Mouse (Mus musculus): ENCODE data around the gene Suv39h2. TPM values are rescaled to one million over a fixed set of nuclear protein-coding genes. Genes with fewer than 3 reads are reported as not detected.

Gene Suv39h2
- polyA plus RNA-seq (2016; fragmentation: Nextera tagmentation; extraction: Ambion mirVana): 34.2 and 37.9 TPM in 2 replicates

DNA sequence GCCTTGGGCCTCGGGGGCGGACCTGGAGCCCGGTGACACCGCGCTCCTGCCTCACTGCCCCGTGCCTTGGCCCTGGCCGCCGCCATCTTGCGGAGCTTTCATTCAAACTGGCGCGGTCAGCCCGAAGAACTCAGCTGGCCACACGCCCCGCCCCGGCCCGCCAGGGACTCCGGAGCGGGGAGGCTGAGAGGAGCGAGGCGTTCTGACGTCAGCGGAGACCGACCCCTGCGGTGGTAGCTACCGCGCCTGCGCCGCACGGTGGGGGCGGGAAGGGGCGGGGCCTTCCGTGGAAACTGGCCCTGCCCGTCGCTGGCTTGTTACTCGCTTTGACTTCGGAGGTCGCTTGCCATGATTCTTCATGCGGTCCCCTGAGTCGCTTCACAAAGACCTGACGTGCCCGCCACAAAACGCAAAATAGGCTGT is at the start of gene Suv39h2:
Gene Suv39h2 (minus strand): TSS at position 171 of the 423 bp plus-strand sequence.
- H3K27ac ChIP-seq: peak within 1 kb of the TSS; percentile 94
- H3K36me3 ChIP-seq: peaks cover 6% of the 10 kb centered on the region; the same call in 1 of the 2 replicates
- H3K4me1 ChIP-seq (replicated peaks): peaks cover 16% of the 10 kb centered on the region
- H3K9me3 ChIP-seq: no peaks in the 10 kb centered on the region
- peak within 1 kb of the TSS; percentile 68 for H3K4me2 ChIP-seq
- peak; percentile 97 for ATAC-seq (ENCODE audit: insufficient number of reproducible peaks, insufficient read depth, low FRiP score, low TSS enrichment, low read depth)
- no peaks in the 10 kb centered on the region for H3K27me3 ChIP-seq
- H3K9ac ChIP-seq (replicated peaks): peak within 1 kb of the TSS; percentile 82
- WGBS: under 1% methylated on average over 42 of the region's 42 CpGs
- peak within 1 kb of the TSS; percentile 93 for H3K4me3 ChIP-seq (replicated peaks)

DNA sequence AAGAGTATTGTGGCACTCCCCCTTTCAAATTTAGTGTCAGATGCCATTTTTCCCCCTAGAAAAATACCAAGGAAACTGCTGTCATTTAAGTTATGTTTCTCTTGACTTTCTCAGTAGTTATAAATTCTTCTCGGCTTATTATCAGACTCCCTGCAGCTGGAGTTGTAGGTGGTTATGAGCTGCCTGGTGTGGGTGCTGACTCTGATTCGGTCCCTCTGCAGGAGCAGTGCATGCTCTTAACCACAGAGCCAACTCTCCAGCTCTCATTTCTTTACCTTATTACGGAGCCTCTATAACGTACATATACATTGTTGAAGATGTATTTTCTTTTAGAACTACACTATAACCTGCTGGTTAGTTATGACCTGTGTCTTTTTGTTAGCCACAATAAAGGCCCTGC is 47.7 kb upstream of the Suv39h2 start:
- H3K9me3 ChIP-seq: no peaks in the 10 kb centered on the region
- no peaks in the 10 kb centered on the region for H3K4me1 ChIP-seq (replicated peaks)
- H3K36me3 ChIP-seq: no peaks in the 10 kb centered on the region
- H3K4me2 ChIP-seq: no peak overlapping the region
- no peaks in the 10 kb centered on the region for H3K27me3 ChIP-seq
- H3K9ac ChIP-seq (replicated peaks): no peak overlapping the region
- H3K27ac ChIP-seq: no peak overlapping the region
- no peak for ATAC-seq (ENCODE audit: insufficient number of reproducible peaks, insufficient read depth, low FRiP score, low TSS enrichment, low read depth)
- 85% methylated on average over 4 of the region's 4 CpGs for WGBS
- H3K4me3 ChIP-seq (replicated peaks): no peak overlapping the region

DNA sequence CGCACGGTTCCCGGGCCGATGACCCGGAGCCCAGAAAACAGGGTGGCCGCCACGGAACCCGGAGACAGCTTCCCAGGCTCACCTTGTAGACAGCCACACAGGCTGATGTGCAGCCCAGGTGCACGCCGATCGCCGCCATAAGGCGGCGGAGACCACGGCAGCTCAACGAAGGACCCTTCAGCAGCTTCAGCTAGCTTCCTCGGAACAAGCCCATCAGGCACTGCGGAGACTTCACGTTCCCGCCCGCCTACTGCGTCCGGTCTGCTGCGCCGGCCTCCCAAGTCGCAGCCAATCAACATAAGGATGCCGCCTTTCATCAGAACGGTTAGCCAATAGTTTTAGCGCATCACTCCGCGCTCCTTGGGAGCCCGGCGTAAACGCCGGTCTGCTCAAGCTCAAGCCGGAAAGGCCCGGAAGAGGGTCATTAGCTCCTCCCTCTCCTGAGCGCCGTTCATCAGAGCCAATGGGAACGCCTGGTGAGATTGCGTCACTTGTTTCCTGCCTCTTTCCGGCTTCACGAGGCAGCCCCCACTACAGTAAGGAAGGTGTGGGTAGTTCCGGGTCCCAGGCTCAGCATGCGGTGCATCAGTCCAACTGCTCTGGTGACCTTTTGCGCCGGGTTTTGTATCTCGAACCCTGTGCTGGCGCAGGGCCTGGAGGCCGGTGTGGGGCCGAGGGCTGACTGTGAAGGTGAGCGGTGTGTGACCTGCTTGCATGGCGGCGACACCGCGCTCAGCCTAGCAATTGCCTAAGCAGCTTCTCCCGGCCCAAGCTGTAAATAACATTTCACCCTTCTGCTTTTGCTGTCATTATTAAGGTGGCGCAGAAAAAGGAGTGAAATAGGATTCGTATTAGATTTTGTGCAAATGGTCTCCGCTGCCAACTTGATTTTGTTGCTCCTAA is 38.0 kb upstream of the Suv39h2 start, which contains the start of the genes Gm45902, Hspa14 and Cdnf:
Gene Gm45902 (minus strand): TSS at position 239 of the 903 bp plus-strand sequence.
Gene Hspa14 (minus strand): TSS at position 263 of the 903 bp plus-strand sequence.
Gene Cdnf (plus strand): TSS at position 479 of the 903 bp plus-strand sequence.
- WGBS: under 1% methylated on average over 60 of the region's 60 CpGs
- Histone ChIP-seq H3K9me3 (no peaks in the 10 kb centered on the region), H3K36me3 (peaks cover 32% of the 10 kb centered on the region), H3K27me3 (no peaks in the 10 kb centered on the region), H3K4me1 (replicated peaks) (peaks cover 8% of the 10 kb centered on the region), H3K4me3 (replicated peaks) (peak within 1 kb of the TSS; percentile 83), H3K27ac (peak within 1 kb of the TSS; percentile 87), H3K9ac (replicated peaks) (peak within 1 kb of the TSS; percentile 87), H3K4me2 (peak within 1 kb of the TSS; percentile 88)
- ATAC-seq (ENCODE audit: insufficient number of reproducible peaks, insufficient read depth, low FRiP score, low TSS enrichment, low read depth): peak; percentile 100

DNA sequence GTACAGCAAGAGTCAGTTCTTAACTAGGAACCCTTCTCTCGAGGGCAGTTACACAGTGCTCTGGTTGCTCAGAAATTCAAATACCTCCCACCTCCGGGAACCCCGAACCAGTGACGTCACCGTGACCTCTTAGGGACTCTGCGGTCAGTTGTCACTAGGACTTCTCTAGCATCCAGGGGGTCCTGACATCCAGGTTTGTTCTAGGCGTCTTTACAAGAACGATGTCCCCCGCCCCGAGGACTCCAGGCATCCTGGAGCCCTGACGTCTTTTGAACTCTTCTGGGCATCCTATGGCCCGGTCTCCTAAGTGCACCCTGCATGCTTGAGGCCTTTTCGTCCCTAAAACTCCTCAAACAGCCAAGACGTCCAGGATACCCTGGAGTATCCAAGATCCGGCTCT is 37.2 kb upstream of the Suv39h2 start:
- under 1% methylated on average over 15 of the region's 15 CpGs for WGBS
- H3K4me1 ChIP-seq (replicated peaks): peaks cover 8% of the 10 kb centered on the region
- ATAC-seq (ENCODE audit: insufficient number of reproducible peaks, insufficient read depth, low FRiP score, low TSS enrichment, low read depth): no peak
- H3K36me3 ChIP-seq: peaks cover 39% of the 10 kb centered on the region
- no peaks in the 10 kb centered on the region for H3K27me3 ChIP-seq
- no peaks in the 10 kb centered on the region for H3K9me3 ChIP-seq
- H3K4me2 ChIP-seq: peak overlapping the region; percentile 88
- peak overlapping the region; percentile 87 for H3K9ac ChIP-seq (replicated peaks)
- H3K27ac ChIP-seq: peak overlapping the region; percentile 87
- peak overlapping the region; percentile 83 for H3K4me3 ChIP-seq (replicated peaks)

DNA sequence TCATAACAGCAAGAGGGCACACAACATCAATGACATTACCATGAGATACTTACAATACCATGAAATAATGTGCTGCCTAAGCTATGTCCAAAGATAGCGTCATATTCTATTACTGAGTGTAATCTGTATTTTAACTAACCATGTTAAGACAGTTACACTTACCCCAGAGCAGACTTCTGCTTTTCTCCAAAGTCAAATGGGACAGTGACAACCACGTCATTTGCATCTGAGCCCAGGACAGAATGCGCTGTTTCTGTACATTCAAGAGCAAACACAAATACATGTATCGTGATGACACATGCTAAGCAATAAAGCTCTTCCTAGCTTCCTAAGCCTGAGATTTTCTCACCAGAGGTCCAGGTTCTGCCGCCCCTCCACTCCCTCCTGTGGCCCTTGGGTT is 26.1 kb upstream of the Suv39h2 start:
- Histone ChIP-seq H3K27me3 (no peaks in the 10 kb centered on the region), H3K27ac (no peak overlapping the region), H3K36me3 (peaks cover 69% of the 10 kb centered on the region), H3K4me3 (replicated peaks) (no peak overlapping the region), H3K4me1 (replicated peaks) (no peaks in the 10 kb centered on the region), H3K9me3 (no peaks in the 10 kb centered on the region), H3K9ac (replicated peaks) (no peak overlapping the region), H3K4me2 (no peak overlapping the region)
- 96% methylated on average over 5 of the region's 5 CpGs for WGBS
- no peak for ATAC-seq (ENCODE audit: insufficient number of reproducible peaks, insufficient read depth, low FRiP score, low TSS enrichment, low read depth)

DNA sequence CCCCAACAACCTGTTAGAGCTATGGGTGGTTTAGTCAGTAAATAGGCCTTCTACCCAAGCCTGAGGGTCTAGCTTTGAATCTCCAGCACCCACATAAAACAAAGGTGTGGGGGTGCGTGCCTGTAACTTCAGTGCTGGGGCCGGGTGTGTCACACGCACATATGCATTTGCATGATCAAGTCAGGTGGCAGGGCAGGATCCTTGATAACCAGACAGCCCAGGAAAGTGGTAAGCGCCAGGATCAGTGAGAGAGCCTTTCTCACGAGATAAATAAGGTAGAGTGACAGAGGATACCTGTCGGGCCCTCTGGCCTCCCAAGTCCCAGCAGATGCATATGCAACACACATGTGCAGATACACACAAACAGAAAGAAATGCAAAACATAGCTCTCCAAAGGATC is 24.7 kb upstream of the Suv39h2 start:
- Histone ChIP-seq H3K27me3 (no peaks in the 10 kb centered on the region), H3K4me3 (replicated peaks) (no peak overlapping the region), H3K36me3 (peaks cover 67% of the 10 kb centered on the region), H3K4me1 (replicated peaks) (no peaks in the 10 kb centered on the region), H3K9me3 (no peaks in the 10 kb centered on the region), H3K9ac (replicated peaks) (no peak overlapping the region), H3K27ac (no peak overlapping the region), H3K4me2 (no peak overlapping the region)
- no peak for ATAC-seq (ENCODE audit: insufficient number of reproducible peaks, insufficient read depth, low FRiP score, low TSS enrichment, low read depth)
- 95% methylated on average over 6 of the region's 6 CpGs for WGBS

DNA sequence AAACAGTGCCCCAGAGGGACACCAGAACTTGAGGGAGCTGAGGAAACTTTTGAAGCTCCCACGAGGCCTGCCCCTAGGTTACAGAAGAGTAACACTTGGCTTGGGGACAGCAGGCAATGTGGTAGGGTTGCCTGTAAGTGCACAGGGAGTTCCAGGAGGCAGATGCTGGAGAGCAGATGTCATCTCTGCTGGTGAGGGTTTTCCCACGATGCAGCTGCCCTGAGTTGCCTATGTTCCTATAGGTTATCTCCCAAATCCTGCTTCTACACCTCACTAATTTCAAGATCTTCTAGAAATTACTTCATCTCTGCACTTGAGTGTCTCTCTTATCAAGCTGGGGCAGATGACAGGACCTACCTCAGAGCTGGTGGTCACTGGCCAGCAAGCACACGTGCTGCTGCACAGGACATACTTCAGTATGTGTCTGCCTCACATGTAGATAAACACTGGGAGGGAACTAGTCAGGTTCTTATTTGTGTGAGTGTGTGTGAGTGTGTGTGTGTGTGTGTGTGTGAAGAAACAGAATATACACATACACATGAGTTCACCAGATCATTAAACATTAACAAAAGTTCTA is 19.1 kb upstream of the Suv39h2 start:
- H3K27ac ChIP-seq: no peak overlapping the region
- no peak overlapping the region for H3K4me3 ChIP-seq (replicated peaks)
- H3K9ac ChIP-seq (replicated peaks): no peak overlapping the region
- H3K36me3 ChIP-seq: peaks cover 82% of the 10 kb centered on the region
- no peaks in the 10 kb centered on the region for H3K27me3 ChIP-seq
- H3K9me3 ChIP-seq: no peaks in the 10 kb centered on the region
- no peaks in the 10 kb centered on the region for H3K4me1 ChIP-seq (replicated peaks)
- 91% methylated on average over 3 of the region's 3 CpGs for WGBS
- H3K4me2 ChIP-seq: no peak overlapping the region
- no peak for ATAC-seq (ENCODE audit: insufficient number of reproducible peaks, insufficient read depth, low FRiP score, low TSS enrichment, low read depth)

DNA sequence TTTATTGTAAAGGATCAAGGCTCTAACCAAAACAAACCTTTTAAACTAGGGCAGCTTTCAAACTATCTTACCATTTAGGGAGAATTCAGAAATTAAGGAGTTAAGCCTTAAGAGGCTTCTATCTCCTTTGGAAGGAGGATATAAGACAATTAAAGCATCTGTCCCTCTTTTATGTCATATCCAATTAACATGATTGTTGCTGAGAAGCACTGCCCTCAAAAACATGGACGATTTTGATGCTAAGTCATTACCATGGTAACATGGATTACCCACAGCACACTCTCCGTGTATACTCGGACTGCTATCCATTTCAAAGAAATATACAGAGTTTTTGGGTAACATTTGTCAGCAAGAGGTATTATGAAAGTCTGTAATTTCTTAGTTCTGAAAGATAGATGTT is 15.0 kb upstream of the Suv39h2 start:
- no peaks in the 10 kb centered on the region for H3K27me3 ChIP-seq
- WGBS: 91% methylated on average over 3 of the region's 3 CpGs

DNA sequence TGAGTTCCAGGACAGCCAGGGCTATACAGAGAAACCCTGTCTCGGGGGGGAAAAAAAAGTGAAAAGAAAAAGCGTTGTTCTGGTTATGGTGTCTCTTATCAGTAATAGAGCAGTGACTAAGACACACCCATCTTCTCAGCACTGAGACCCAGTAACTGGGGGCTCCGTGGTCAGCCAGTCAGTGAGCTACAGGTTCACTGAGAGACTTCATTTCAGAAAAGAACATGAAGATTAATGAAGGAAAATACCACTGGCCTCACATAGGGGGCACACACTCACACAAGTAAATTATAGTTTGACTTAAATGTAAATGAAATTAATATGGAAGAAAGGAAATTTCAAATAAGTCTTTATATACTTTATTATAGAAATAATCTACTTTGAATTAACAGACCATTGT is 5.4 kb upstream of the Suv39h2 start:
- H3K36me3 ChIP-seq: no peaks in the 10 kb centered on the region
- no peak overlapping the region for H3K9ac ChIP-seq (replicated peaks)
- no peaks in the 10 kb centered on the region for H3K27me3 ChIP-seq
- WGBS: 88% methylated on average over 3 of the region's 3 CpGs
- H3K4me3 ChIP-seq (replicated peaks): no peak overlapping the region
- no peaks in the 10 kb centered on the region for H3K9me3 ChIP-seq
- peaks cover 6% of the 10 kb centered on the region; the same call in 1 of the 2 replicates for H3K4me1 ChIP-seq (replicated peaks)
- no peak for ATAC-seq (ENCODE audit: insufficient number of reproducible peaks, insufficient read depth, low FRiP score, low TSS enrichment, low read depth)
- H3K27ac ChIP-seq: no peak overlapping the region
- H3K4me2 ChIP-seq: no peak overlapping the region

More for the DNA sequence above, 15.0 kb upstream of the Suv39h2 start:
- peaks cover 52% of the 10 kb centered on the region for H3K36me3 ChIP-seq
- no peak overlapping the region for H3K27ac ChIP-seq
- H3K4me2 ChIP-seq: no peak overlapping the region
- no peaks in the 10 kb centered on the region for H3K9me3 ChIP-seq
- H3K4me1 ChIP-seq (replicated peaks): no peaks in the 10 kb centered on the region
- H3K4me3 ChIP-seq (replicated peaks): no peak overlapping the region
- ATAC-seq (ENCODE audit: insufficient number of reproducible peaks, insufficient read depth, low FRiP score, low TSS enrichment, low read depth): no peak
- no peak overlapping the region for H3K9ac ChIP-seq (replicated peaks)

DNA sequence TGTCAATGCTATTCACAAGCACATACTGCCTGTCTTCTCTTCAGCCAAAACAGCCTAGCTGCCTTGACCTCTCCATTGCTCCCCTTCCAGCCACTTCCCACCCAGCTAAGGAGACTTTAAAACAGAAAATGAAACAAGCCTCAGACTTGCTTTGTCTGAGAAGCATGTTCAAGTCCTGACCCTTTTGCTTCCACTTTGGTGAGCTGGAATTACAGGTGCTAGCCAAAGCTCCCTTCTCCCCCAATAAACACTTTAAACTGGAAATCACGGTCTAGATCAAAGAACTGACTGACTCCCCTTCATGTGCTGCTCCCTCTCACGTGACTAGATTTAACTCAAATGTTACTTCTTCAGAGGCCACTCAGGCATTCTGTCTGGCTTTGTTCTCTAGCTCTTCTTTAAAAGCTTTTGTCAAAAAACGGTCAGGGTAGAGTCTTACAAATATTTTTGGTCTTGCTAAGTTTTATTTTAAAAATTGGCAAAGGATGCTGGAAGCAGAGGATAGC is 968 bp upstream of the Suv39h2 start:
- 44% methylated on average over 3 of the region's 3 CpGs for WGBS
- no peak for ATAC-seq (ENCODE audit: insufficient number of reproducible peaks, insufficient read depth, low FRiP score, low TSS enrichment, low read depth)
- H3K4me1 ChIP-seq (replicated peaks): peaks cover 16% of the 10 kb centered on the region
- H3K9ac ChIP-seq (replicated peaks): no peak overlapping the region
- H3K27ac ChIP-seq: peak overlapping the region; percentile 94; the same call in 1 of the 2 replicates
- no peaks in the 10 kb centered on the region for H3K36me3 ChIP-seq
- H3K27me3 ChIP-seq: no peaks in the 10 kb centered on the region
- H3K4me3 ChIP-seq (replicated peaks): no peak overlapping the region; the same call in 1 of the 2 replicates
- no peaks in the 10 kb centered on the region for H3K9me3 ChIP-seq
- peak overlapping the region; percentile 68 for H3K4me2 ChIP-seq

DNA sequence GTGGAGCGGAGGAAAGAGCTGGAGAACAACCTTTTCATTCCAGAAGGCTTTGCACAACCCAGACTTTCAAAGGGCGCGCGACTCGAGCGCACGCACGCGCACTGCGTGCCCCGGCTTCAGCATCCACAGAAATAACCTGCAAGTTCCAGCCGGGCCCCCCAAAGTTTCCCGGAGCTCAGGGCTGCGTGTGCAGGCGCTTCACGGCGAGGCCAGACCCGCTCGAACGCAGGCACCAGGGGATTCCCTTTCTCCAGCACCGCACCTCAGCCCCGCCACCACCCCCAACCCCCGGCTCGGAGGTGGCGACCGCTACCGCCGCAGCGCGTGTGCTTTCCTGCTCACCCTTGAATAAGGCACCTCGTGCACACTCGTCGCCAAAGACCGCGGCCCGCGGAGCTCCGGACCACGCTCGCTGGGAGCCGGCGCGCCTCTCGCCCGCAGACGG is 448 bp downstream of the Suv39h2 start:
- Histone ChIP-seq H3K9me3 (no peaks in the 10 kb centered on the region), H3K4me1 (replicated peaks) (peaks cover 16% of the 10 kb centered on the region), H3K9ac (replicated peaks) (peak overlapping the region; percentile 82), H3K27ac (peak overlapping the region; percentile 94), H3K4me2 (peak overlapping the region; percentile 68), H3K27me3 (no peaks in the 10 kb centered on the region), H3K36me3 (peaks cover 6% of the 10 kb centered on the region; the same call in 1 of the 2 replicates), H3K4me3 (replicated peaks) (peak overlapping the region; percentile 93)
- WGBS: under 1% methylated on average over 46 of the region's 46 CpGs
- ATAC-seq (ENCODE audit: insufficient number of reproducible peaks, insufficient read depth, low FRiP score, low TSS enrichment, low read depth): peak; percentile 81
